Mouse (Mus musculus) lung, adult 2 months (tissue): Measurements from ENCODE around the gene Gmppb.

Experiments used
- CTCF ChIP-seq: fragments of 200-500 bp; IDR thresholded peaks from 2 replicates; pipeline ENCODE4 v1.5.1; 2011; ENCODE audit warnings: mild to moderate bottlenecking, low read length, control low read depth; ENCODE audit not compliant: insufficient read depth
- POLR2A ChIP-seq: fragments of 200-500 bp; IDR thresholded peaks from 2 replicates; pipeline ENCODE4 v1.6.1; 2011; ENCODE audit warnings: low read depth, mild to moderate bottlenecking, control low read depth, low read length, borderline replicate concordance; ENCODE audit errors: extremely low read depth

DNA sequence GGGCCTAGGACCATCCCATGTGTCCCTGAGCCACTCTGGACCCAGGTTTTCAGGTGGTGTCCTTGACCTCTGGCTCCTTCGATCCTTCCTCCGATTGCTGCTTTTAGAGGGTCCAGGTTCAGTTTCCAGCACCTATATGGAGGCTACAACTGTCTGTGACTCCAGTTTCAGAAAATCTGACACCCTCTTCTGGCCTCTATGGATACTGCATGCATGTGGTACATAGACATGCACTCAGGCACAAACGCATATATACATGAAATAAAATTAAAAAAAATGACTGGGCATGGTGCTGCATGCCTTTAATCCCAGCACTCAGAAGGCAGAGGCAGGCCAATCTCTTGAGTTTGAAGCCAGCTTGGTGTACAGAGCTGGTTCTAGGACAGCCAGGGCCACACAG is 21.2 kb upstream of the Gmppb start:
- TF ChIP-seq POLR2A: no peak
- TF ChIP-seq CTCF: no peak
